Mouse (Mus musculus): Measurements from ENCODE around the gene Adap1.

DNA sequence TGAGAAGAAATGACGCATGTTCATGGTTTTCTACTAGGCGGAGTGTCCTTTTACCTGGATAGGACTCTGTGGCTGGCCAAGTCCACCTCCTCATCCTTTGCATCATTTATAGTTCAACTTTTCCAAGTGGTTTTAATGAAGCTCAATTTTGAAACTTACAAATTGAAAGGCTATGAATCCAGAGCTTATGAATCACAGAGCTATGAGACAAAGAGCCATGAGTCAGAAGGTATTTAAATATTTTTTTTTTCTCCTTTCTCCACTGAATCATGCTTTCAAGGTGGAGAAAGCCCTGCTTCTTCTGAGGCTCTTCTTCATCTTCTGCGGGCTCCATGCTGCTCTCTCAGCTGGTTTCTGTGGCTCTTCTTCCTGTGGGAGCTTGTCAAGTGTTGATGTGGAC is 95.7 kb downstream of the Adap1 start:
- TF ChIP-seq CTCF (IDR thresholded peaks at IDR 0.05; ENCODE audit: low read depth) (no peak), EP300 (IDR thresholded peaks at IDR 0.05; ENCODE audit: low read depth) (no peak)
